Mouse (Mus musculus): ENCODE data around the gene Rnf220. TPM values are rescaled to one million over a fixed set of nuclear protein-coding genes. Genes with fewer than 3 reads are reported as not detected.

Rnf220 gene
- total RNA-seq, 2 experiments from 2014 or later: 32.6 to 36.1 TPM

- DNase-seq: no peak
Observed at GRCm38 (mm10) chr4:117379803-117380557, 116.9 kb downstream of the Rnf220 start.

GRCm38 (mm10) chr4:117374078-117374540 is 122.7 kb downstream of the Rnf220 start:
- no peak for DNase-seq

GRCm38 (mm10) chr4:117373324-117374077 is 123.4 kb downstream of the Rnf220 start:
- no peak for DNase-seq

- no peak for DNase-seq
Observed at GRCm38 (mm10) chr4:117371896-117372295, 125.0 kb downstream of the Rnf220 start.

GRCm38 (mm10) chr4:117370354-117370753 is 126.5 kb downstream of the Rnf220 start:
- no peak for DNase-seq

GRCm38 (mm10) chr4:117369571-117369970 is 127.3 kb downstream of the Rnf220 start:
- DNase-seq: no peak

- no peak for DNase-seq
Observed at GRCm38 (mm10) chr4:117367365-117367764, 129.5 kb downstream of the Rnf220 start.

GRCm38 (mm10) chr4:117362085-117362484 is 134.8 kb downstream of the Rnf220 start:
- DNase-seq: no peak

GRCm38 (mm10) chr4:117361558-117361873 is 135.3 kb downstream of the Rnf220 start:
- DNase-seq: no peak

GRCm38 (mm10) chr4:117360713-117361557 is 135.9 kb downstream of the Rnf220 start:
- DNase-seq: no peak

- no peak for DNase-seq
Observed at GRCm38 (mm10) chr4:117359803-117360382, 137.0 kb downstream of the Rnf220 start.

- DNase-seq: no peak
Observed at GRCm38 (mm10) chr4:117357917-117358316, 138.9 kb downstream of the Rnf220 start.

- DNase-seq: no peak
Observed at GRCm38 (mm10) chr4:117357104-117357503, 139.7 kb downstream of the Rnf220 start.

GRCm38 (mm10) chr4:117356223-117356622 is 140.6 kb downstream of the Rnf220 start:
- DNase-seq: peak; percentile 42 to 76

- DNase-seq: no peak
Observed at GRCm38 (mm10) chr4:117354651-117355050, 142.2 kb downstream of the Rnf220 start.

- no peak for DNase-seq
Observed at GRCm38 (mm10) chr4:117352957-117353356, 143.9 kb downstream of the Rnf220 start.

- peak; percentile 20 to 70 for DNase-seq
Observed at GRCm38 (mm10) chr4:117352071-117352470, 144.8 kb downstream of the Rnf220 start.

- DNase-seq: no peak
Observed at GRCm38 (mm10) chr4:117350139-117350693, 146.6 kb downstream of the Rnf220 start.

- no peak for DNase-seq
Observed at GRCm38 (mm10) chr4:117349327-117349726, 147.5 kb downstream of the Rnf220 start.

GRCm38 (mm10) chr4:117346025-117346424 is 150.8 kb downstream of the Rnf220 start:
- peak in 1 of 2 experiments; percentile 38 for DNase-seq

- DNase-seq: no peak
Observed at GRCm38 (mm10) chr4:117343385-117343784, 153.5 kb downstream of the Rnf220 start.

- peak in 1 of 2 experiments; percentile 47 for DNase-seq
Observed at GRCm38 (mm10) chr4:117342751-117343150, 154.1 kb downstream of the Rnf220 start.

Data from heart, adult 18-20 months (tissue).